Mouse (Mus musculus): ENCODE data around the gene Brca2. TPM values are rescaled to one million over a fixed set of nuclear protein-coding genes. Genes with fewer than 3 reads are reported as not detected.

Brca2 gene
- polyA plus RNA-seq, 1 experiment from 2014 or later: 17.1 TPM

GRCm38 (mm10) chr5:150599301-150600294 is 77.2 kb downstream of the Brca2 start:
- no peaks in the 10 kb centered on the region for H3K9me3 ChIP-seq (replicated peaks; ENCODE audit: control insufficient read depth, low read length)
- H3K4me2 ChIP-seq (ENCODE audit: low read depth, low read length): peak overlapping the region; percentile 41
- ATAC-seq (ENCODE audit: low read depth): peak; percentile 16
- WGBS (ENCODE audit: insufficient replicate concordance): 54% methylated on average over 13 of the region's 13 CpGs
- peak overlapping the region; percentile 82 for H3K27ac ChIP-seq (ENCODE audit: low read length)
- H3K27me3 ChIP-seq (ENCODE audit: control insufficient read depth, insufficient read depth, low read depth, low read length): no peaks in the 10 kb centered on the region
- peak overlapping the region; percentile 24; the same call in 1 of the 2 replicates for H3K9ac ChIP-seq (ENCODE audit: low read depth, low read length)
- H3K4me1 ChIP-seq (ENCODE audit: control insufficient read depth, low read depth, low read length): peaks cover 35% of the 10 kb centered on the region
- peak overlapping the region; percentile 42 for H3K4me3 ChIP-seq (ENCODE audit: low read depth, low read length)
- H3K36me3 ChIP-seq (ENCODE audit: control insufficient read depth, insufficient read depth): no peaks in the 10 kb centered on the region

- Histone ChIP-seq H3K9me3 (replicated peaks; ENCODE audit: control insufficient read depth, low read length) (no peaks in the 10 kb centered on the region), H3K4me3 (ENCODE audit: low read depth, low read length) (no peak overlapping the region), H3K4me2 (ENCODE audit: low read depth, low read length) (no peak overlapping the region; the same call in 1 of the 2 replicates), H3K9ac (ENCODE audit: low read depth, low read length) (0 out of 2 replicates have a peak overlapping the region, but pooled peaks have one; percentile 14), H3K36me3 (ENCODE audit: control insufficient read depth, insufficient read depth) (no peaks in the 10 kb centered on the region), H3K27ac (ENCODE audit: low read length) (peak overlapping the region; percentile 22; the same call in 1 of the 2 replicates), H3K4me1 (ENCODE audit: control insufficient read depth, low read depth, low read length) (peaks cover 24% of the 10 kb centered on the region), H3K27me3 (ENCODE audit: control insufficient read depth, insufficient read depth, low read depth, low read length) (no peaks in the 10 kb centered on the region)
- no peak for ATAC-seq (ENCODE audit: low read depth)
- 49% methylated on average over 20 of the region's 20 CpGs for WGBS (ENCODE audit: insufficient replicate concordance)
Observed at GRCm38 (mm10) chr5:150600554-150601440, 78.4 kb downstream of the Brca2 start.

GRCm38 (mm10) chr5:150601441-150602230 is 79.2 kb downstream of the Brca2 start:
- no peak overlapping the region for H3K4me2 ChIP-seq (ENCODE audit: low read depth, low read length)
- H3K4me3 ChIP-seq (ENCODE audit: low read depth, low read length): no peak overlapping the region
- H3K27ac ChIP-seq (ENCODE audit: low read length): no peak overlapping the region
- no peaks in the 10 kb centered on the region for H3K27me3 ChIP-seq (ENCODE audit: control insufficient read depth, insufficient read depth, low read depth, low read length)
- 75% methylated on average over 14 of the region's 14 CpGs for WGBS (ENCODE audit: insufficient replicate concordance)
- peaks cover 24% of the 10 kb centered on the region for H3K4me1 ChIP-seq (ENCODE audit: control insufficient read depth, low read depth, low read length)
- no peaks in the 10 kb centered on the region for H3K36me3 ChIP-seq (ENCODE audit: control insufficient read depth, insufficient read depth)
- H3K9me3 ChIP-seq (replicated peaks; ENCODE audit: control insufficient read depth, low read length): no peaks in the 10 kb centered on the region
- H3K9ac ChIP-seq (ENCODE audit: low read depth, low read length): 0 out of 2 replicates have a peak overlapping the region, but pooled peaks have one; percentile 14
- ATAC-seq (ENCODE audit: low read depth): no peak

GRCm38 (mm10) chr5:150606131-150606530 is 83.7 kb downstream of the Brca2 start:
- 84% methylated on average over 6 of the region's 6 CpGs for WGBS (ENCODE audit: insufficient replicate concordance)
- Histone ChIP-seq H3K9ac (ENCODE audit: low read depth, low read length) (no peak overlapping the region), H3K4me2 (ENCODE audit: low read depth, low read length) (no peak overlapping the region), H3K9me3 (replicated peaks; ENCODE audit: control insufficient read depth, low read length) (no peaks in the 10 kb centered on the region), H3K27me3 (ENCODE audit: control insufficient read depth, insufficient read depth, low read depth, low read length) (no peaks in the 10 kb centered on the region), H3K4me3 (ENCODE audit: low read depth, low read length) (no peak overlapping the region), H3K36me3 (ENCODE audit: control insufficient read depth, insufficient read depth) (no peaks in the 10 kb centered on the region), H3K4me1 (ENCODE audit: control insufficient read depth, low read depth, low read length) (no peaks in the 10 kb centered on the region), H3K27ac (ENCODE audit: low read length) (no peak overlapping the region)
- ATAC-seq (ENCODE audit: low read depth): no peak

GRCm38 (mm10) chr5:150607631-150608030 is 85.2 kb downstream of the Brca2 start:
- WGBS (ENCODE audit: insufficient replicate concordance): 82% methylated on average over 8 of the region's 8 CpGs
- no peaks in the 10 kb centered on the region for H3K9me3 ChIP-seq (replicated peaks; ENCODE audit: control insufficient read depth, low read length)
- no peaks in the 10 kb centered on the region for H3K27me3 ChIP-seq (ENCODE audit: control insufficient read depth, insufficient read depth, low read depth, low read length)
- no peak overlapping the region for H3K4me2 ChIP-seq (ENCODE audit: low read depth, low read length)
- H3K4me3 ChIP-seq (ENCODE audit: low read depth, low read length): no peak overlapping the region
- no peak overlapping the region for H3K27ac ChIP-seq (ENCODE audit: low read length)
- H3K4me1 ChIP-seq (ENCODE audit: control insufficient read depth, low read depth, low read length): no peaks in the 10 kb centered on the region
- H3K36me3 ChIP-seq (ENCODE audit: control insufficient read depth, insufficient read depth): no peaks in the 10 kb centered on the region
- no peak for ATAC-seq (ENCODE audit: low read depth)
- H3K9ac ChIP-seq (ENCODE audit: low read depth, low read length): no peak overlapping the region

GRCm38 (mm10) chr5:150611136-150611535 is 88.7 kb downstream of the Brca2 start:
- no peak overlapping the region for H3K27ac ChIP-seq (ENCODE audit: low read length)
- WGBS (ENCODE audit: insufficient replicate concordance): 86% methylated on average over 1 of the region's 1 CpGs
- no peaks in the 10 kb centered on the region for H3K36me3 ChIP-seq (ENCODE audit: control insufficient read depth, insufficient read depth)
- no peaks in the 10 kb centered on the region for H3K9me3 ChIP-seq (replicated peaks; ENCODE audit: control insufficient read depth, low read length)
- no peak overlapping the region for H3K4me3 ChIP-seq (ENCODE audit: low read depth, low read length)
- H3K4me1 ChIP-seq (ENCODE audit: control insufficient read depth, low read depth, low read length): no peaks in the 10 kb centered on the region
- H3K4me2 ChIP-seq (ENCODE audit: low read depth, low read length): no peak overlapping the region
- no peak for ATAC-seq (ENCODE audit: low read depth)
- H3K9ac ChIP-seq (ENCODE audit: low read depth, low read length): no peak overlapping the region
- no peaks in the 10 kb centered on the region for H3K27me3 ChIP-seq (ENCODE audit: control insufficient read depth, insufficient read depth, low read depth, low read length)

- peak; percentile 35; the same call in 1 of the 2 replicates for ATAC-seq (ENCODE audit: low read depth)
Observed at GRCm38 (mm10) chr5:150611697-150612096, 89.3 kb downstream of the Brca2 start.

GRCm38 (mm10) chr5:150614054-150614453 is 91.6 kb downstream of the Brca2 start:
- H3K4me1 ChIP-seq (ENCODE audit: control insufficient read depth, low read depth, low read length): no peaks in the 10 kb centered on the region
- no peak overlapping the region for H3K4me2 ChIP-seq (ENCODE audit: low read depth, low read length)
- no peak overlapping the region for H3K4me3 ChIP-seq (ENCODE audit: low read depth, low read length)
- no peak for ATAC-seq (ENCODE audit: low read depth)
- H3K36me3 ChIP-seq (ENCODE audit: control insufficient read depth, insufficient read depth): no peaks in the 10 kb centered on the region
- H3K27me3 ChIP-seq (ENCODE audit: control insufficient read depth, insufficient read depth, low read depth, low read length): no peaks in the 10 kb centered on the region
- 67% methylated on average over 2 of the region's 2 CpGs for WGBS (ENCODE audit: insufficient replicate concordance)
- no peaks in the 10 kb centered on the region for H3K9me3 ChIP-seq (replicated peaks; ENCODE audit: control insufficient read depth, low read length)
- no peak overlapping the region for H3K9ac ChIP-seq (ENCODE audit: low read depth, low read length)
- H3K27ac ChIP-seq (ENCODE audit: low read length): no peak overlapping the region

More at GRCm38 (mm10) chr5:150611697-150612096, 89.3 kb downstream of the Brca2 start:
- Histone ChIP-seq H3K9ac (ENCODE audit: low read depth, low read length) (no peak overlapping the region), H3K27ac (ENCODE audit: low read length) (no peak overlapping the region), H3K36me3 (ENCODE audit: control insufficient read depth, insufficient read depth) (no peaks in the 10 kb centered on the region), H3K4me3 (ENCODE audit: low read depth, low read length) (no peak overlapping the region), H3K4me1 (ENCODE audit: control insufficient read depth, low read depth, low read length) (no peaks in the 10 kb centered on the region), H3K9me3 (replicated peaks; ENCODE audit: control insufficient read depth, low read length) (no peaks in the 10 kb centered on the region), H3K4me2 (ENCODE audit: low read depth, low read length) (no peak overlapping the region), H3K27me3 (ENCODE audit: control insufficient read depth, insufficient read depth, low read depth, low read length) (no peaks in the 10 kb centered on the region)
- WGBS (ENCODE audit: insufficient replicate concordance): 20% methylated on average over 12 of the region's 12 CpGs

All from liver, embryonic 16.5 days (tissue).